Mouse (Mus musculus) heart, postnatal 10 days (tissue): ENCODE data around the gene Cd47. TPM values are rescaled to one million over a fixed set of nuclear protein-coding genes. Genes with fewer than 3 reads are reported as not detected.
A peak's percentile ranks its signal among the peaks of the same experiment; 100 is the strongest.

Source experiments
- DNase-seq, 2 experiments: peaks; one replicate each; pipeline ENCODE4 v3.0.0; 2021
- intact Hi-C: fragments of 180-260 bp; cut with DNase I; formaldehyde crosslinking; loops from one replicate; pipeline ENCODE4 v1.15.1; 2025
- total RNA-seq, 2 experiments: library from RNA; stranded (reverse); gene quantifications; 2 replicates each; pipeline ENCODE4 v1.2.3; 2021

The Cd47 gene
- total RNA-seq, 2 experiments from 2014 or later: 71.5 to 71.6 TPM

DNA sequence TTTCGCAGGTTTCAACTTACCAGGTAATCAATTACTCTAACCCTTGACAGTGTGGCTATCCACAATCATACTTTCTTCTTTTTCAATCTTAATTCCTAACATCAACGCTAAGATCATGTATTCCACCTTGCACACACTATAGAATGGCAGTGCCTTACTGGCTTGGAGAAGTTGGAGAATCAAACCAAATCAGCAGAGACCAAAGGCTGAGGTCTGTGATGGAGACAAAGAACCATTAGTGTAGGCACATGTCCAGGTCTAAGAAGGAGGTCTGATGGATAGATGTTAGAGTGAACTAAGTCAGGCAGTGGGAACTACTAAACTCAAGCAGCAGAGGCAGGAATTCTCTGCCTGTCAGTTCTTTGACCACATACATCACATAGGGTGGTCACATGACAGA is 139.0 kb downstream of the Cd47 start:
- intact Hi-C loops: no loop called here
- no peak for DNase-seq

DNA sequence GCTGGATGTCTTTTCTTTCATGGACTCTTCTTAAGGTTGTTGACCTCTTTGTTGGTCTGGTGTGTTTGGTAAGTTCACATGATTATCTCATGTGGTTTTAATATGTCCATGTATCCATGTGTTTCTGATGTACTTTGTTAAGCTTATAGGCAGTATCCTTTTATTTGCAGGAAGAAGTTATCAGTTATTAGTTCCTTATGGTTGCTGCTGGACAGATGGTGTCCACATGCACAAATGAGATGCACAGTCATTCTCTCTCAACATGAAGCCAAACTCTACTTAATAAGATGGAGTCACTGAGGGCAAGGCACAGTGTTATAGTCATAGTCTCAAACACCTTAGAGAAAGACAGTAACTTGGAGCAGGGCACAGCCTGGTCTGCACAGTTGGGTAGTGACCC is 140.1 kb downstream of the Cd47 start:
- intact Hi-C loops: no loop called here
- DNase-seq: no peak

DNA sequence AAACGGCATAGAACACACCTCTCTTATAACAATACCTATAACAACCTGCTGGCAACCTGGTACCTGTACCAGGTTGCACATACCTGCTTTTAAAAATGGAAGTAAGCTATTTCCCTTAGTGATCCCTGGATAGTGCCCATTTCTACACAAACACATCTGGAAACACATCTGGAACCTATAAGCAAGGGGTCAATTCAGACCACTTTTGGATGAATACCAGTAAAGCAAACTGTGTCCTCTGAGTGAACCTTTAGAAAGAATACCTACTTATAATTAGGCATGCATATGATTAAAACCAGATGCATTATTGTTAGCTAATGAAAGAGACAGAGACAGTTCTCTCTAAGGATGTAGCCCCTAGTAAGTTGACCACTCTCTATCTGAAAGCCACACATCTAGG is 140.7 kb downstream of the Cd47 start:
- DNase-seq: no peak
- intact Hi-C loops: no loop called here

DNA sequence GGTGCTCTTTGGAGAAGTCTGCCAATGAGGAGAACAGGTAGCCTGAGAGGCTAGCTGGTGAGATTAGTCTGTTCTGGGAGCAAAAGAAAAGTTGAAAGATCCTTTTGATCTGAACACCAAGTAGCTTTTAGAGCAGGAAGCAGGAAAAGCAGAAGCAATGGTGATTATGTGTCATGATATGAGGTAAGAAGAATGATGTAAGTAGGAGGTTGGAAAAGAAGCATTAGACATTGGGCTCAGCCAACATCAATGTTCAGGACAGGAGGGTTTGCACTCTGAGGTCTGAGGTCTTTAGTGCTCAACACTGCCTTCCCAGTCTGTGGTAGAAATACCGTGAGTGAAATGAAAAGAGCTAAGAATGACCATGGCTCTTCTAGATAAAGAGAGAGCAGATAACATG is 143.4 kb downstream of the Cd47 start:
- intact Hi-C loops: no loop called here

DNA sequence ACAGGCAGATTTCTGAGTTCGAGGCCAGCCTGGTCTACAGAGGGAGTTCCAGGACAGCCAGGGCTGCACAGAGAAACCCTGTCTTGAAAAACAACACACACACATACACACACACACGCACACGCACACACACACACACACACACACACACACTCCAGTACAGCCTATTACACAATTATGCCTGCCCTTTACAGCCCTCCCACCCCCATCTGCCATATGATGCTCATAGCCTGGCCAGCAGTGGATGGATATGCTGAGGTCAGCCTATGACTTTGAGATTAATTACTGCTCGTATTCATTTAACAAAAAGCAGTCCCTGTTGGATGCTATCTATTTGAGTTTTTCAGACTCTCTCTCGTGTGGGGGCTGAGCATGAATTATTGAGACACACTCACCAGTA is 144.8 kb downstream of the Cd47 start:
- no peak for DNase-seq
- intact Hi-C loops: no loop called here

More for the DNA sequence above, 143.4 kb downstream of the Cd47 start:
- DNase-seq: no peak

DNA sequence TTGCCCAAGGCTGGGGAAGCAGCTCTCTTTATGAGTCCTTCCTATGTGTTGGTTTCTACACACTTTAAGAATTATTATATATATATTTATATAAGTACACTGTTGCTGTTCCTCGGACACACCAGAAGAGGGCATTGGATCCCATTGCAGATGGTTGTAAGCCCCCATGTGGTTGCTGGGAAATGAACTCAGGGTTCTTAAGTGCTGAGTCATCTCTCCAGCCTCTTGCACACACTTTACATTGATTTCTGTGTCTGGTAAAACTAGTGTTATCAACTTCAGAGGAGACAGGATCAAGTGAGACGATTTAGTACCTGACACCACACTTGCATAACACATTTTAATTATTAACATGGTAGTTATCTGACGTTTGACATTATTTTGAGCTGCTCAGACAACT is 146.7 kb downstream of the Cd47 start:
- intact Hi-C loops: no loop called here
- DNase-seq: no peak

DNA sequence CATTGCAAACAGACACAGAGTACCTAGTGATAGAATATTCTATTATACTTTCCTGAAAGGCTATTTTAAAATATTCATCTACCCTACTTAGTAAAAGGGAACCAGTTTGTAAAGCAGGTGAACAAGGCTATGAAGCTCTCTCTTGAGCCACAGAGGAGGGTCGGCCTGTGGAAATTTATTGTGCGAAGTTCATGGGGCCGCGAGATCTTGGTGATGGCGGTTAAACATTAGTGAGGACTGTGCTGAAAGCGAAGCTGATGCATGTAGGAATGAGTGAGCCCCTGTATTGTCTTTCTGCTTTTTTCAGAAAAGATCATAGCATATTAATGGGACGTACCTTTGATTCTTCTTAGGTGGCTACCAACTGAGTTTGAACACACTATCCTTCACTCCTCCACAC is 147.3 kb downstream of the Cd47 start:
- intact Hi-C loops: no loop called here

DNA sequence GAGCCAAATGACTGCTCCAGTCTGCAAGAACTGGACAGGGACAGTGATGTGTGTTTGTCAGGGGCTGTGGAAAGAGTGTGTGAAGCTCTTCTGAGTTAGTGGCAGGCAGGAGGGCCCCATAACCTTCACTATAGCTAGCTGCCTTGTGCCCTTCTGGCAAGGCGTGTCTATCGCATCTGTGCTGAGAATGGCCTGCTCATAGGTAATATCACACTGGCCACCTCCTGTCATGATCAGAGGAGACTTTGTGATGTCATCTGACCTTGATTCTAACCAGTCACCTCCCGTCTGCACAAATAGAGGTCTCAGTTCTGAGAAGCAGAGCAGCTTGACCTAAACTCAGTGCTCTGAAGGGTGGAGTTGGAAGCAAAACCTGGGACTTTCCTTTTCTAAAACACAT is 148.0 kb downstream of the Cd47 start:
- intact Hi-C loops: no loop called here
- DNase-seq: no peak

More for the DNA sequence above, 147.3 kb downstream of the Cd47 start:
- DNase-seq: no peak

DNA sequence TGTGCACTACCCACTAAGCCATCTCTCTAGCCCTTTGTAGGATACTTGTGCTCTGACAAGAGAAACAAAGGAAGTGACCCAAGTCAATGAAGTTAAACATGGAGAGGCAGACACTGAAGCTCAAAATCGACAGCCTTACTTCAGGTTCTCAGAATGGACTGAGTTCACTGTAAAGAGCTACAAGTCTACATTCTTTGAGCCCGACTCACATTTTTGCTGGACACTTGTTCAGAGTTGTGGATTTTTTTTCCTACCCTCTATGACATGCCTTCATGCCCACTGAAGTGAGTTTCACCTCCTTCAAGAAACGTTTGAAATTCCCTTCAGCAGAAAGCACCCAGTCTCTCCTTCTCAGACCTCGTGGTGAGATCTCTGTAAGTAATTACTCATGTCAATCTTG is 148.9 kb downstream of the Cd47 start:
- intact Hi-C loops: no loop called here
- DNase-seq: no peak

DNA sequence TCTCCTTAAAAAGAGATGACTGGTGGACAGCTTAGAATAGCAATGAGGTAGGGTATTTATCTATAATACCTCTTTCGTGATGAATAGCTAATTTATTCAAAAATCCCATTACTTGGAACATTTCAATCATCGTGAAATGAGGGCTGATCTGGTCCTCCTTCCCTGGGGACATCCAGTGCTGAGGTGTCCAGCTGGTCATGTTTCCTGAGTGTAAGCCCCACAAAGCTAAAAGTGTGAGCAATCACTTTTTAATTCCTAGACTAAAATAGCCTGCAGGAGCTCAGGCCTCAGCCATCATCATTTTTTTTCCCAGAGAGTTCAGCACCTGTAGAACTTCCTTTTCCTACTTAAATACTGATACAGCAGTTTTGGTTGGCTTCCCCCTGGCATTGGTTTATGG is 150.0 kb downstream of the Cd47 start:
- no peak for DNase-seq
- intact Hi-C loops: loop anchor here (5.0 kb wide), 2 partner anchors 93 to 148 kb away; partner anchors contain the start of gene Cd47

DNA sequence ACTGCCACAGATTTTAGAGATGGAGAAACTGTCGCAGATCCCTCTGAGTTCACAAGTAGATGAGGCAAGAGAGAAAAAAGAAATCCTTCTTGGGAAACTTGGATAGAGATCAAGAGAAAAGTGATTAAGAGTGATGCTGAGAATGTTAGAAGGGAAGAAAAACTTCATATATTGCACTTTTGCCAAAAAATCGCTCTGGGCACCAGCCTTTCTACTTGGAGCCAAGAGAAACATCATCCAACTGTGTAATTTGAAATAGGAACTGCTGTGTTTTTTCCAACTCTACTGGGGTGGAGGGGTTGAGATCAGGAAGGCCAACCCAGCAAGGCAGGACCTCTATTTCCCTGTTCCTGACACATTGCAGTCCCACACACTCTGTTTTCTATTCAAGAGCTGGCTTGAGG is 151.0 kb downstream of the Cd47 start:
- peak; percentile 66 to 67 for DNase-seq
- intact Hi-C loops: loop anchor here (5.0 kb wide), 2 partner anchors 94 to 149 kb away; partner anchors contain the start of gene Cd47

DNA sequence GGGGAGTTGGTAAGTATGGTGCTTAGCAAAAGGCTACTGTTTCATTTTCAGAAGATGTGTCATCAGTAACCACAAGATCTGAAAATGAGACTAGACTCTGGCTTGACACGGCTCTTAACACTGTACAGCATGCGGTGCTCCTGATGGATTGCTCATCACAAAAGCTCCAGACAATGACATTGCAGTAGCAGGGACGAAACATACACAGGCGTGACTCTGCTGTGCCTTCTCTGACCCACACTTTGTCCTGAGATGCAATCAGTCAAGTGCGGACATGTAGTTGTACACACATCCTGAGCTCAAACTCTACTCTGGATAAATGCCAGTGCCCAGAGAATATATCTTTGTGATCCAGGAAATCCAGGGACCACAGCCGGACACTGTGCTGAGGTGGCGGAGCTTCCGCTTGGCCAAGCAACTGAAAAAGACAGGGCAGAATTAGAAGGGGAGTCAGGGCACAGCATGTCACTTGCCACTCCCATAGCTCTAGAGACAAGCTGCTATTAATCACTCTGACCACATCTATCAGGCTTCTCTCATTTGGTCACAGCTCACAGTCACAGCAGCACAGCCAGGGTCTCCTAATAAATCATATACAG is 151.7 kb downstream of the Cd47 start:
- intact Hi-C loops: loop anchor here (5.0 kb wide), 2 partner anchors 95 to 150 kb away; partner anchors contain the start of gene Cd47
- DNase-seq: no peak

DNA sequence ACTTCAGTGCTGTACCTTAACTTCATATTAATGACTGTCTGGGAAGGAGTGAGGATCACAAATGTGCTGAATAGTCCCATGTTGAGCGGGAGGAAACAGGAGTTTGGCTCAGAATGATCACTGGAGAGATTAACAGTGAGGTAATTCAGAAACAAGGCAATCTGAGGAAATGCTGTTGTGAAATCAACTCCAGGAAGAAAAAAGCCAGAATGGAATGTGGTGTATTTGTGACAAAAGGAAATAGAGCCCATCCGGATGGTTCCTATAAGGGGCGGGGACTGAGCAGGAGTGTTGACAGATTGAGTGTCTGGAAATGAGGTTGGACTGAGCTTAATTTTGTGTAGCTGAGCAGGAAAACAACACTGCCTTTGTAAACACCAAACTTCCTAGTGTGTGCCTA is 153.5 kb downstream of the Cd47 start:
- intact Hi-C loops: loop anchor here (5.0 kb wide), 2 partner anchors 97 to 152 kb away; partner anchors contain the start of gene Cd47
- peak; percentile 62 to 63 for DNase-seq

DNA sequence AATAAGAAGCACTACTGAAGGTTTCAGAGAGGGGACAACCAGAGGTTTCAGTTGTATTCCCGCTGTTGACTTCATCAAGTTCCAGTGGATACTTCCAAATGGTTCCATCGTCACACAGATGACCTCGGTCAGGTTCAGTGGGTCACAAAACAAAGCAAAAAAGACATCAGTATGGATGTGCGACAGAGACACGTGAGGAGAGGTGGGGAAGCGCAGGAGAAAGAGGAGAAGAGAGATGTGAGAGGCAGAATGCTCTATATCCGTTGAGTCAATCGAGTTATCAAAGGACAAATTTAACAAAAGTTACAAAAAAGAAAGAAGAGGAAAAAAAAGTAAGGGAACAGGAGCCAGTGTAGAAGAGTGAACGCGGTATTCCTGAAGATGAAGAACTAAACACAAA is 154.6 kb downstream of the Cd47 start:
- DNase-seq: no peak
- intact Hi-C loops: loop anchor here (5.0 kb wide), 2 partner anchors 98 to 153 kb away; partner anchors contain the start of gene Cd47

DNA sequence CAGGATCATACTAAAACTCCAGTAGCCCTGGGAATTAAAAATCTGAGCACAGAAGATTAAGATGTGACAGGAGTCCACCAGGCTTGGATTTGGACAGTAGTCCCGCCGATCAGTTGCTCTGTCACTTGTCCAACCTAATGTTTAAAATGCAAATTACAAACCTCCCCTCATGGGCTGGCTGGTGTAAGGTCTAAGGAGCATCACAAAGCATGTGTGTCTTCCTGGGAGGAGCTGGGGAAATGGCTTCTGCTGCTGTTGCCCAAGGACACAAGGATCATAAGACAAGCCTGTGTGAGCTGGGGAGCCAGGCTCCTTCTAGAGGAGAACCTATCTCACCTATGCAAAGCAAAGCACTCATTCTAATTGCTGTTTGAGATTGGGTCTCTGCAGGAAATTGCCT is 155.0 kb downstream of the Cd47 start:
- DNase-seq: no peak
- intact Hi-C loops: no loop called here

DNA sequence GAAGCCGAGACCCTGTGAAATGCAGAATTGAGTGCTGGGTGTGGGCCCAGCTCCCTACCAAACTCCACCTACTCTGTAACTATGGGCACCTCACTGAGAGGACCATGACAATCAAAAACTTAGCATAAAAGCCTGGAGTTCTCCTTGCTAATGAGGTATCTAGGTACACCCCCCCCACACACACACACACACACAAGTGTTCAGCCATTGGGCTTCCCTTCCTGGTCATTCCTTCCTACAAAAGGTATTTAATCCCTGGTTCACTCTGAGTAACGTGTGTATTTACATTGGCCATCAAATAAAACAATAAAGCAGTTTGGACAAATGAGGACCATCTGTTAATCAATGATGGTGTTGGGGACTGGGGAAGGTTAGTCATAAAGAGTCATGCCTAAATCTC is 155.6 kb downstream of the Cd47 start:
- intact Hi-C loops: no loop called here

DNA sequence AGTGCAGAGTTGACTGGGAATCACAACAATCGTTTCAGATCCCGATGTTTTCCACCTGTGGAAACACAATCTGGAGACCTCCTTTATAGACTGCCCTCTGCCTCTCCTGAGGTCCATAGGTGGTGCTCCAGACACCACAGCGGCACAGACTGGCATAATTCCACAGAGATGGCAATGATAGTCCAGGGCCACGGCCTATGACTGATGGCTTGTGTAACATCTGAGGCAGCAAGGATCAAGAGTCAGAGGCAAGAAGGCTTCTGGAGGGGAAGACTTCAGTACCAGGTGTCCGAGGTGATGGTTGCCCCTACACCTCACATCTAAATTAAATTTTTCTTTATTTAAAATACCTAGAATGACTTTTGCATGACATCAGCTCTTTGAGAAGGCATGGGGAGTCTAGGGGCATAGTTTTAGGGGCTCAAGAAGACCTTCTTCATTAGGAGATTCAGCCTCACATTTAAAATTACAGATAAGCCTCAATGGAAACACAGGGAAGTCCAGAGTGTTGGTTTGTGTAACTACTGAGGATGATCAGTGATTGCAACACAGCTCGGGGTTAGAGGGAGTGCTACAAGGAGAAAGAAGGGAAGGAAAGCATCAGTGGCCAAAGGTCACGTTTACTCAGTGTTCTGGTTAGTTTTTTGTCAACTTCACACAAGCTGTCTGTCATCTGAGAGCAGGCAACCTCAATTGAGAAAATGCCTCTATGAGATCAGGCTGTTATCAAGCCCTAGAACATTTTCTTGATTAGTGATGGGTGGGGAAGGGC is 156.4 kb downstream of the Cd47 start:
- intact Hi-C loops: no loop called here
- DNase-seq: no peak

More for the DNA sequence above, 155.6 kb downstream of the Cd47 start:
- DNase-seq: no peak

DNA sequence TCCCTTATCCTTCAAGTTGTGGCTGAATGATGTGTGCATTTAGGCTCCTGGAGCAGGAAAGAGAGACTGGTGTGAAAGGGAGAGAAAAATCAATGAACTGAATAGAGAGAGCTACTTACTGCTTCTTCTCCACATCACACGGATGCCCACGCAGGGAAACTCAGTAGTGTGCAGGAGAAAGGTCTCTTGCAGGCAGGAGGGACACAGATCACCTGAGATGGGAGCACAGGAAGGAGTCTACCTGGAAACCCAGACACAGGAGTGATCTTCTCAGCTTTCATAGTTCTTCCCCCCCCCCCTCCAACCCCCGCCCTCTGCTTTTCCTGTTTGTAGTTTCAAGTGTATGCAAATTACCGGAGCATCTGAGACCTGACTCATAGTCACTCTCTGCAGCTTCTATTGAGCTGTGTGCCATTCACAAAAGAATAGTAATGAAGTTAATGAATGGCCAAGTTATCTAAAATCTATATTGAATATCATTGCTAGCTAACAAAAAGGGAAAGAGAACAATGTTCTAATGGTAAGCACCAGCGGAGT is 158.6 kb downstream of the Cd47 start:
- DNase-seq: no peak
- intact Hi-C loops: no loop called here

DNA sequence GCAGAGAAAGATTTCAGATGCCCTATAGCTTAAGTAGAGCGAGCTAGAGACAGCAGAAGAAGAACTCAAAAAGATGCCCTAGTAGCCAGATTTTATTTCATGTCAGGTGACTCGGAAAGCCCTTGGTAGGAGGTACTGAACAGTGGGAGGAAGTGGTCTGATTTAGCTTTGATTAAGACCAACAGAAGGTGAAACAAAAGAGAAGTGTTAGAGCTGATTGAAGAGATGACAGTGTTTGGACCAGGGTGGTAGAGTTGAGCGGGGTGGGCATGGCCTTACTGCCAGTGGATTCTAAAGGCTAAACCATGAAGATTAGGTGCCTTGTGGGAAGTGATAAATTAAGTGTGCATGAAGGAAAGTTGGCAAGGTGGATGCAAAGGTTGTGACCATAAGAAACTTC is 162.0 kb downstream of the Cd47 start:
- DNase-seq: no peak
- intact Hi-C loops: no loop called here

DNA sequence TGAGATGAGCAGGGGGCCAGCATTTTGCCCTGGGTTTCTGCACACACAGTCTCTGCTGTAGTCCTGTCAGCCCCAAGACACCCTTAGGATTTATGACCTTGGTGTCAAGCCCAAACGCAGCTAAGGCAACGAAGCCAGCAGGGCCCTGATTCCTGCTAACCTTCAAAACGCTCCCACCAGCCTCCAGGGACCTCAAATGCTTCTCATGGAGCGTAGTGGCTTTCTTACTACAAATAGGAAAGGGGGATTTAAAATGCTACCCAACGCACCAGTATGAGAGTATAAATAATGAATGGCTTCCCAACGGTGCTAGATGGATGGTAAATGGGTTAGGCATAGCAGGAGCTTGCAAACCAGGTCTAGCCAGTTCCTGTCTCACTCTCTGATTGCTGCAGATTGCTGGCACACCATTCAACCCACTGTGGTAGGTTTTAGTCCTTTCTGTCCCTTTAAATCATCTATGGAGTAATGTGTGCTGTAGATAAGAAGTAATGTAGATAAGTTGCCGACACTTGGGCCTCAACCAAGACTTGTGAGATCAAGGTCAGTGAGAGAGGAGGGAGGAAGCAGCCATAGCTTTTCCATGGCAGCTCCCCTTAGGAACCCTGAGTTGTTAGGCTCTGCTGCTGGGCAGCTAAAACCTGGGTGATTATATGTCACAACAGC is 164.1 kb downstream of the Cd47 start:
- DNase-seq: no peak
- intact Hi-C loops: no loop called here
